Mouse (Mus musculus) hindbrain, embryonic 16.5 days (tissue): ENCODE results near the gene Col6a3. TPM values are rescaled to one million over a fixed set of nuclear protein-coding genes. Genes with fewer than 3 reads are reported as not detected.
A peak's percentile ranks its signal among the peaks of the same experiment; 100 is the strongest.

Experiments
- ATAC-seq: fragments of 200-750 bp; cut with Nextera tagmentation; 2 replicates; pipeline ENCODE4 v1.8.0; 2017; ENCODE audit warnings: moderate TSS enrichment, moderate library complexity
- H3K27ac ChIP-seq: fragments of 300-500 bp; sonication (generic); 2 replicates; pipeline ENCODE4 v1.5.1; 2014; ENCODE audit warnings: low read depth, mild to moderate bottlenecking, control low read depth, low read length, moderate library complexity
- H3K27me3 ChIP-seq: fragments of 300-500 bp; sonication (generic); replicated peaks from 2 replicates; pipeline ENCODE4 v1.6.1; 2014; ENCODE audit warnings: low read length; ENCODE audit not compliant: control insufficient read depth, insufficient read depth
- H3K36me3 ChIP-seq: fragments of 300-500 bp; sonication (generic); 2 replicates; pipeline ENCODE4 v1.6.1; 2014; ENCODE audit warnings: mild to moderate bottlenecking, low read length, moderate library complexity, mixed read lengths; ENCODE audit not compliant: control insufficient read depth, insufficient read depth
- H3K4me1 ChIP-seq: fragments of 300-500 bp; sonication (generic); 2 replicates; pipeline ENCODE4 v1.6.1; 2014; ENCODE audit warnings: low read depth, low read length; ENCODE audit not compliant: control insufficient read depth, insufficient read depth
- H3K4me2 ChIP-seq: fragments of 300-500 bp; sonication (generic); 2 replicates; pipeline ENCODE4 v1.6.1; 2014; ENCODE audit warnings: mild to moderate bottlenecking, low read length, control low read depth, moderate library complexity
- H3K4me3 ChIP-seq: fragments of 300-500 bp; sonication (generic); 2 replicates; pipeline ENCODE4 v1.5.1; 2014; ENCODE audit warnings: mild to moderate bottlenecking, low read length, control low read depth, moderate library complexity
- H3K9ac ChIP-seq: fragments of 300-500 bp; sonication (generic); 2 replicates; pipeline ENCODE4 v1.6.1; 2014; ENCODE audit warnings: low read depth, mild to moderate bottlenecking, control low read depth, low read length, moderate library complexity
- H3K9me3 ChIP-seq: fragments of 300-500 bp; sonication (generic); 2 replicates; pipeline ENCODE4 v1.6.1; 2014; ENCODE audit warnings: mild to moderate bottlenecking, low read length, moderate library complexity; ENCODE audit not compliant: control insufficient read depth
- WGBS: fragments of 180-500 bp; shearing (Covaris S2); extraction: QIAGEN DNeasy Blood & Tissue Kit; methylation state at CpG from one replicate; pipeline ENCODE4 v1.1.7; 2014; 5-methylcytosine and 5-hydroxymethylcytosine counted together
- polyA plus RNA-seq: library from polyadenylated mRNA; unstranded; fragments of >200 nt; fragmentation: Nextera tagmentation; extraction: Ambion mirVana; gene quantifications from 2 replicates; pipeline ENCODE4 v1.2.1, GENCODE M21; 2015

The Col6a3 gene
- polyA plus RNA-seq, 1 experiment from 2014 or later: 6.9 TPM

DNA sequence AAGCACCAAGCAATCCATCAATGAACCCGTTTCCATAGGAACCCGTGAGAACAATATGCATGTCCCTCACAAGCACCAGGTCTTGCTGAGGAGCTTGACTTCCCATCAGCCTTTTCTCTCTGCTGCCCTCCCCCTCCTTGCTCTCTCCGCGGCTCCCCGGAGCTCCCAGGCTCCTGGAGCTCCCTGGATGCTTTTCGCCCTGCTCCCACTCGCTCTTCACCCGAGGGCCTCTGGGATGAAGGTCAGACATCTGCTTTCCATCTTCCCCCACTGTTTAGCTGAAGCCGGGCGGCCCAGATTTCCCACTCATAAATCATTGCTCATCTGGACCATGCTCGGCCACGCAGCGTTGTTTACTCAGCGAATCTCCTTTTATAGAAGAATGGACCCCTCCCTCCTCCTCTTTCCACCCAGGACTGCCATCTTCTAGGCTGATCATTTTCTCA, 99.8 kb downstream of the Col6a3 start:
- Histone ChIP-seq H3K36me3 (no peaks in the 10 kb centered on the region), H3K4me2 (peak overlapping the region; percentile 68), H3K27ac (peak overlapping the region; percentile 88), H3K27me3 (no peaks in the 10 kb centered on the region), H3K4me1 (peaks cover 12% of the 10 kb centered on the region), H3K9ac (peak overlapping the region; percentile 66), H3K4me3 (peak overlapping the region; percentile 36), H3K9me3 (no peaks in the 10 kb centered on the region)
- ATAC-seq: peak; percentile 90
- WGBS: 4% methylated on average over 14 of the region's 14 CpGs

DNA sequence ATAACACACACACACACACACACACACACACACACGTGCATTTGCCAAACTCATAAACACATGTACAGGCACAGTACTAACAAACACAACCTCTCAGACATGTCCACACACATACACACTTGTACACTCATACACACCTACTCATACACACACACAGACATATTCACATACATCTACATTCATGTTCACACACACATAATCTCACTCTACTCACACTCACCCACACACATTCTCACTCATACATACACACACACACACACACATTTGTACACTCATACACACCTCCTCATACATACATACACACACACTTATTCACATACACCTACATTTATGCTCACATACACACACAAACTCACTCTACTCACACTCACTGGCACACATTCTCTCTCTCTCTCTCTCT, 100.3 kb downstream of the Col6a3 start:
- no peak overlapping the region for H3K4me3 ChIP-seq
- no peak overlapping the region; the same call in 1 of the 2 replicates for H3K4me2 ChIP-seq
- peaks cover 12% of the 10 kb centered on the region for H3K4me1 ChIP-seq
- no peak overlapping the region for H3K9ac ChIP-seq
- WGBS: 85% methylated on average over 1 of the region's 1 CpGs
- peak; percentile 44 for ATAC-seq
- H3K27ac ChIP-seq: 0 out of 2 replicates have a peak overlapping the region, but pooled peaks have one; percentile 29
- H3K9me3 ChIP-seq: no peaks in the 10 kb centered on the region
- H3K27me3 ChIP-seq: no peaks in the 10 kb centered on the region
- no peaks in the 10 kb centered on the region for H3K36me3 ChIP-seq

DNA sequence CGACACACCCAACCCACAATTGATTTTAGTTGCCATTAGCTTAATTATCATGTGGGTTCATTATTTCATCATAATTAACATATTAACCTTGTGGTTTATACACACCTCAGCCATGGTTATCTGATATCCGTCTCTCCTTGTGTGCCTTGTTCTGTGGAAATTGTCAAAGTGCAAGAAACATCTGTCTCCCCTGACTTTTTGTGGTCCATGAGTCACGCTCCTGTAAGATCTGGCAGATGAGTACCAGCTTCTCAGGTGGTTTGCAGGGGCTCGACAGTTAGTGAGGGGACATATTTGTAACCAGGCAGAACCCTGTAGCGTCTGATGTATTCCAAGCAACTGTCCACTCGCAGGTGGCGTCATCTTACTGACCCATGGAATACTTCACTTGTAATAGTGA, 101.1 kb downstream of the Col6a3 start:
- Histone ChIP-seq H3K27ac (no peak overlapping the region), H3K9me3 (no peaks in the 10 kb centered on the region), H3K9ac (no peak overlapping the region), H3K27me3 (no peaks in the 10 kb centered on the region), H3K4me1 (peaks cover 12% of the 10 kb centered on the region), H3K4me2 (no peak overlapping the region), H3K36me3 (no peaks in the 10 kb centered on the region), H3K4me3 (no peak overlapping the region)
- 87% methylated on average over 7 of the region's 7 CpGs for WGBS
- no peak for ATAC-seq

- Histone ChIP-seq H3K4me2 (no peak overlapping the region), H3K27ac (no peak overlapping the region), H3K4me1 (peaks cover 12% of the 10 kb centered on the region), H3K4me3 (no peak overlapping the region), H3K27me3 (no peaks in the 10 kb centered on the region), H3K9me3 (no peaks in the 10 kb centered on the region), H3K9ac (no peak overlapping the region), H3K36me3 (no peaks in the 10 kb centered on the region)
- ATAC-seq: no peak
- WGBS: 80% methylated on average over 11 of the region's 11 CpGs
These were observed 103.3 kb downstream of the Col6a3 start for GRCm38 (mm10) chr1:90740216-90741170.

GRCm38 (mm10) chr1:90738913-90739312, 104.9 kb downstream of the Col6a3 start:
- H3K4me1 ChIP-seq: peaks cover 7% of the 10 kb centered on the region
- no peaks in the 10 kb centered on the region for H3K36me3 ChIP-seq
- H3K4me2 ChIP-seq: no peak overlapping the region
- ATAC-seq: no peak
- no peak overlapping the region for H3K27ac ChIP-seq
- no peaks in the 10 kb centered on the region for H3K9me3 ChIP-seq
- no peaks in the 10 kb centered on the region for H3K27me3 ChIP-seq
- no peak overlapping the region for H3K4me3 ChIP-seq
- H3K9ac ChIP-seq: no peak overlapping the region
- WGBS: 92% methylated on average over 2 of the region's 2 CpGs

GRCm38 (mm10) chr1:90729466-90729865, 114.3 kb downstream of the Col6a3 start:
- no peak for ATAC-seq
- WGBS: 78% methylated on average over 3 of the region's 3 CpGs
- peaks cover 15% of the 10 kb centered on the region for H3K4me1 ChIP-seq

GRCm38 (mm10) chr1:90723754-90724153, 120.0 kb downstream of the Col6a3 start:
- no peak for ATAC-seq
- Histone ChIP-seq H3K4me3 (no peak overlapping the region), H3K9ac (no peak overlapping the region), H3K27ac (no peak overlapping the region), H3K36me3 (no peaks in the 10 kb centered on the region), H3K27me3 (no peaks in the 10 kb centered on the region), H3K4me2 (no peak overlapping the region), H3K4me1 (no peaks in the 10 kb centered on the region), H3K9me3 (no peaks in the 10 kb centered on the region)

More at GRCm38 (mm10) chr1:90729466-90729865, 114.3 kb downstream of the Col6a3 start:
- Histone ChIP-seq H3K9ac (no peak overlapping the region), H3K9me3 (no peaks in the 10 kb centered on the region), H3K4me3 (no peak overlapping the region), H3K27ac (no peak overlapping the region), H3K36me3 (no peaks in the 10 kb centered on the region), H3K27me3 (no peaks in the 10 kb centered on the region), H3K4me2 (no peak overlapping the region)

GRCm38 (mm10) chr1:90723325-90723724, 120.4 kb downstream of the Col6a3 start:
- no peaks in the 10 kb centered on the region for H3K36me3 ChIP-seq
- no peaks in the 10 kb centered on the region for H3K27me3 ChIP-seq
- H3K9me3 ChIP-seq: no peaks in the 10 kb centered on the region
- H3K4me3 ChIP-seq: no peak overlapping the region
- no peaks in the 10 kb centered on the region for H3K4me1 ChIP-seq
- no peak overlapping the region for H3K9ac ChIP-seq
- no peak overlapping the region for H3K4me2 ChIP-seq
- no peak overlapping the region for H3K27ac ChIP-seq
- no peak for ATAC-seq

- H3K9ac ChIP-seq: no peak overlapping the region
- H3K9me3 ChIP-seq: no peaks in the 10 kb centered on the region
- H3K4me2 ChIP-seq: no peak overlapping the region
- H3K27me3 ChIP-seq: no peaks in the 10 kb centered on the region
- no peak for ATAC-seq
- H3K4me1 ChIP-seq: no peaks in the 10 kb centered on the region
- no peak overlapping the region for H3K27ac ChIP-seq
- H3K4me3 ChIP-seq: no peak overlapping the region
- no peaks in the 10 kb centered on the region for H3K36me3 ChIP-seq
These were observed 121.8 kb downstream of the Col6a3 start for GRCm38 (mm10) chr1:90722021-90722420.
